Mouse (Mus musculus): ENCODE results near the gene Vgll2. TPM values are rescaled to one million over a fixed set of nuclear protein-coding genes. Genes with fewer than 3 reads are reported as not detected.

Vgll2 gene
- total RNA-seq, 2 experiments from 2014 or later, result not detected

GRCm38 (mm10) chr10:52048287-52048686, 26.0 kb downstream of the Vgll2 start:
- ATAC-seq (replicated peaks; ENCODE audit: low FRiP score, poor library complexity, severe bottlenecking), result no peak

- no peak for ATAC-seq (replicated peaks; ENCODE audit: low FRiP score, poor library complexity, severe bottlenecking)
Measured at GRCm38 (mm10) chr10:52072482-52072881, 50.2 kb downstream of the Vgll2 start.

Other genes with a start within 250 kb of the Vgll2 start
- not detected in 2 replicates for gene Ros1, start 172.7 kb downstream of the Vgll2 start, total RNA-seq (2015; ENCODE audit: low replicate concordance)
- gene Ros1, start 172.7 kb downstream of the Vgll2 start, total RNA-seq (2017; ENCODE audit: low replicate concordance), result not detected in 2 replicates
- gene Dcbld1, start 211.1 kb downstream of the Vgll2 start, total RNA-seq (2015; ENCODE audit: low replicate concordance), result not detected in 2 replicates
- not detected in 2 replicates for gene Dcbld1, start 211.1 kb downstream of the Vgll2 start, total RNA-seq (2017; ENCODE audit: low replicate concordance)

All from erythroblast, adult 5-6 weeks (primary cell).